Mouse (Mus musculus) lung, postnatal 0 days (tissue): ENCODE results near the gene Nim1k.
A peak's percentile ranks its signal among the peaks of the same experiment; 100 is the strongest.

Experiments used
- CTCF ChIP-seq: IDR thresholded peaks from 2 replicates; pipeline ENCODE4 v1.5.1; 2016; ENCODE audit warnings: antibody characterized with exemption, mild to moderate bottlenecking
- EP300 ChIP-seq: IDR thresholded peaks from 2 replicates; pipeline ENCODE4 v1.6.1; 2016; ENCODE audit warnings: antibody characterized with exemption, mild to moderate bottlenecking, control low read depth

DNA sequence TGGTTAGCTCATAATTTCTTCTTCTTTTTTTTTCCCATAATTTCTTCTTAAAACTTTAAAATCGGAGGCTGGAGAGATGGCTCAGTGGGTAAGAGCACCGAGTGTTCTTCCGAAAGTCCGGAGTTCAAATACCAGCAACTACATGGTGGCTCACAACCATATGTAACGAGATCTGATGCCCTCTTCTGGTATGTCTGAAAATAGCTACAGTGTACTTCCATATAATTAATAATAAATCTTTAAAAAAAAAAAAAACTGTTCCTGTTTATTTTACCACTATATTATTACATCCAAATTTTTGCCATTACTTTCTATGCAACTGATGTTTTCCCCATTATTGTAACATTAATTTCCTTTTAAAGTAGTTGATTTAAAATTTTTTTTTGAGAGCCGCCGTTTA is 31.1 kb downstream of the Nim1k start:
- peak; percentile 39 for TF ChIP-seq CTCF
- no peak for TF ChIP-seq EP300
